Mouse (Mus musculus) E14TG2a.4 (cell line): Measurements from ENCODE around the gene St6galnac1.

Experiments
- CTCF ChIP-seq: conservative IDR thresholded peaks from 2 replicates; pipeline ENCODE4 v1.5.1; 2014; ENCODE audit warnings: low read length
- NANOG ChIP-seq: IDR thresholded peaks from 2 replicates; pipeline ENCODE4 v1.6.1; 2014; ENCODE audit warnings: borderline replicate concordance, low read length, mixed read lengths

DNA sequence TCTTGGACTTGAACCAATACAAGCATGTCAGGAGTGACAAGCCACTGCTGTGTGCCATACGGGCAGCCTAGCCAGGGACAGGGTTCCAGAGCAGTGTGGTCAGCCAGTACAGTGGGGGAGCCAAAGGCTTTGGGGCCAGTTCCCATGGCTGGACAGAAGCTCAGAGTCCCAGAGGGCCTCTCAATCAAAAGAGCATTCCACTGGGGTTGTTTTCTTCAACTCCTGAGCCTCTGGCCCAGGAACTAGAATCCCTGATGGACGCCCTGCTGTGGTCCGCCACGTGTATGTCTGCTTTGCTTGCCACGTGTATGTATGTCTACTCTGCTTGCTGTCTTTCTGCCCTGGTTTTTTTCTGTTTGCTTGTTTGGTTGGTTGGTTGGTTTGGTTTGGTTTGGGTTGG, 25.8 kb upstream of the St6galnac1 start:
- TF ChIP-seq CTCF (no peak), NANOG (no peak)
